Mouse (Mus musculus): ENCODE data around the gene Auts2. TPM values are rescaled to one million over a fixed set of nuclear protein-coding genes. Genes with fewer than 3 reads are reported as not detected.

Gene Auts2
- total RNA-seq, 1 experiment: 9.9 TPM

- in situ Hi-C loops (cut with MboI; ENCODE audit: low sequenced_read_pairs in 2 of 2, unreplicated experiment in 2 of 2): no loop called here
- TF ChIP-seq HCFC1 (IDR thresholded peaks at IDR 0.05; ENCODE audit: borderline replicate concordance, insufficient read depth, low read length) (no peak), CHD2 (IDR thresholded peaks at IDR 0.05; ENCODE audit: low read depth, low read length) (no peak), MAFK (IDR thresholded peaks at IDR 0.05; ENCODE audit: insufficient read depth, low read depth, low read length) (no peak), ZNF384 (IDR thresholded peaks at IDR 0.05; ENCODE audit: low read depth, low read length) (no peak), ZC3H11A (IDR thresholded peaks at IDR 0.05; ENCODE audit: borderline replicate concordance, low read depth, low read length) (no peak)
- Histone ChIP-seq H3K4me3 (ENCODE audit: insufficient read depth in 1 of 2, low read depth in 1 of 2, low read length in 2 of 2, poor library complexity in 1 of 2, severe bottlenecking in 1 of 2) (no peak overlapping the region), H3K36me3 (ENCODE audit: control insufficient read depth, insufficient read depth, low read length, poor library complexity, severe bottlenecking) (no peaks in the 10 kb centered on the region), H3K27ac (ENCODE audit: insufficient read depth, low read depth, low read length, poor library complexity, severe bottlenecking) (no peak overlapping the region), H3K9me3 (ENCODE audit: control insufficient read depth, insufficient read depth, low read depth, low read length) (no peaks in the 10 kb centered on the region), H3K4me1 (ENCODE audit: control insufficient read depth in 2 of 2, insufficient read depth in 2 of 2, low read length in 2 of 2, poor library complexity in 1 of 2) (no peaks in the 10 kb centered on the region), H3K9ac (ENCODE audit: insufficient read depth, low read depth, low read length, poor library complexity, severe bottlenecking) (no peak overlapping the region)
- no peak for DNase-seq (ENCODE audit: low read depth, low spot score)
Measured at GRCm38 (mm10) chr5:131916791-131917403, 626.2 kb downstream of the Auts2 start.

- H3K27ac ChIP-seq (ENCODE audit: insufficient read depth, low read depth, low read length, poor library complexity, severe bottlenecking): no peak overlapping the region
- no peak for DNase-seq (ENCODE audit: low read depth, low spot score)
- H3K9ac ChIP-seq (ENCODE audit: insufficient read depth, low read depth, low read length, poor library complexity, severe bottlenecking): no peak overlapping the region
- in situ Hi-C loops (cut with MboI; ENCODE audit: low sequenced_read_pairs in 2 of 2, unreplicated experiment in 2 of 2): no loop called here
- H3K9me3 ChIP-seq (ENCODE audit: control insufficient read depth, insufficient read depth, low read depth, low read length): no peaks in the 10 kb centered on the region
- H3K36me3 ChIP-seq (ENCODE audit: control insufficient read depth, insufficient read depth, low read length, poor library complexity, severe bottlenecking): no peaks in the 10 kb centered on the region
- no peak for TF ChIP-seq MAFK (IDR thresholded peaks at IDR 0.05; ENCODE audit: insufficient read depth, low read depth, low read length)
- TF ChIP-seq ZC3H11A (IDR thresholded peaks at IDR 0.05; ENCODE audit: borderline replicate concordance, low read depth, low read length): no peak
- no peak for TF ChIP-seq ZNF384 (IDR thresholded peaks at IDR 0.05; ENCODE audit: low read depth, low read length)
- no peak for TF ChIP-seq HCFC1 (IDR thresholded peaks at IDR 0.05; ENCODE audit: borderline replicate concordance, insufficient read depth, low read length)
- TF ChIP-seq CHD2 (IDR thresholded peaks at IDR 0.05; ENCODE audit: low read depth, low read length): no peak
- H3K4me1 ChIP-seq (ENCODE audit: control insufficient read depth in 2 of 2, insufficient read depth in 2 of 2, low read length in 2 of 2, poor library complexity in 1 of 2): no peaks in the 10 kb centered on the region
- no peak overlapping the region for H3K4me3 ChIP-seq (ENCODE audit: insufficient read depth in 1 of 2, low read depth in 1 of 2, low read length in 2 of 2, poor library complexity in 1 of 2, severe bottlenecking in 1 of 2)
Measured at GRCm38 (mm10) chr5:131913562-131913961, 629.6 kb downstream of the Auts2 start.

GRCm38 (mm10) chr5:131912983-131913382 is 630.2 kb downstream of the Auts2 start:
- Histone ChIP-seq H3K27ac (ENCODE audit: insufficient read depth, low read depth, low read length, poor library complexity, severe bottlenecking) (no peak overlapping the region), H3K36me3 (ENCODE audit: control insufficient read depth, insufficient read depth, low read length, poor library complexity, severe bottlenecking) (no peaks in the 10 kb centered on the region), H3K4me1 (ENCODE audit: control insufficient read depth in 2 of 2, insufficient read depth in 2 of 2, low read length in 2 of 2, poor library complexity in 1 of 2) (no peaks in the 10 kb centered on the region), H3K9ac (ENCODE audit: insufficient read depth, low read depth, low read length, poor library complexity, severe bottlenecking) (no peak overlapping the region), H3K4me3 (ENCODE audit: insufficient read depth in 1 of 2, low read depth in 1 of 2, low read length in 2 of 2, poor library complexity in 1 of 2, severe bottlenecking in 1 of 2) (no peak overlapping the region), H3K9me3 (ENCODE audit: control insufficient read depth, insufficient read depth, low read depth, low read length) (no peaks in the 10 kb centered on the region)
- in situ Hi-C loops (cut with MboI; ENCODE audit: low sequenced_read_pairs in 2 of 2, unreplicated experiment in 2 of 2): no loop called here
- TF ChIP-seq ZNF384 (IDR thresholded peaks at IDR 0.05; ENCODE audit: low read depth, low read length) (no peak), CHD2 (IDR thresholded peaks at IDR 0.05; ENCODE audit: low read depth, low read length) (no peak), HCFC1 (IDR thresholded peaks at IDR 0.05; ENCODE audit: borderline replicate concordance, insufficient read depth, low read length) (no peak), MAFK (IDR thresholded peaks at IDR 0.05; ENCODE audit: insufficient read depth, low read depth, low read length) (no peak), ZC3H11A (IDR thresholded peaks at IDR 0.05; ENCODE audit: borderline replicate concordance, low read depth, low read length) (no peak)
- DNase-seq (ENCODE audit: low read depth, low spot score): no peak

- TF ChIP-seq ZNF384 (IDR thresholded peaks at IDR 0.05; ENCODE audit: low read depth, low read length) (no peak), ZC3H11A (IDR thresholded peaks at IDR 0.05; ENCODE audit: borderline replicate concordance, low read depth, low read length) (no peak), MAFK (IDR thresholded peaks at IDR 0.05; ENCODE audit: insufficient read depth, low read depth, low read length) (no peak), HCFC1 (IDR thresholded peaks at IDR 0.05; ENCODE audit: borderline replicate concordance, insufficient read depth, low read length) (no peak), CHD2 (IDR thresholded peaks at IDR 0.05; ENCODE audit: low read depth, low read length) (no peak)
- Histone ChIP-seq H3K4me3 (ENCODE audit: insufficient read depth in 1 of 2, low read depth in 1 of 2, low read length in 2 of 2, poor library complexity in 1 of 2, severe bottlenecking in 1 of 2) (no peak overlapping the region), H3K36me3 (ENCODE audit: control insufficient read depth, insufficient read depth, low read length, poor library complexity, severe bottlenecking) (no peaks in the 10 kb centered on the region), H3K27ac (ENCODE audit: insufficient read depth, low read depth, low read length, poor library complexity, severe bottlenecking) (no peak overlapping the region), H3K9ac (ENCODE audit: insufficient read depth, low read depth, low read length, poor library complexity, severe bottlenecking) (no peak overlapping the region), H3K4me1 (ENCODE audit: control insufficient read depth in 2 of 2, insufficient read depth in 2 of 2, low read length in 2 of 2, poor library complexity in 1 of 2) (no peaks in the 10 kb centered on the region), H3K9me3 (ENCODE audit: control insufficient read depth, insufficient read depth, low read depth, low read length) (no peaks in the 10 kb centered on the region)
- no peak for DNase-seq (ENCODE audit: low read depth, low spot score)
- in situ Hi-C loops (cut with MboI; ENCODE audit: low sequenced_read_pairs in 2 of 2, unreplicated experiment in 2 of 2): no loop called here
Measured at GRCm38 (mm10) chr5:131906313-131906712, 636.8 kb downstream of the Auts2 start.
